Comparison of ENCODE assay signal across 26 mouse cellular contexts in the genomic region with DNA sequence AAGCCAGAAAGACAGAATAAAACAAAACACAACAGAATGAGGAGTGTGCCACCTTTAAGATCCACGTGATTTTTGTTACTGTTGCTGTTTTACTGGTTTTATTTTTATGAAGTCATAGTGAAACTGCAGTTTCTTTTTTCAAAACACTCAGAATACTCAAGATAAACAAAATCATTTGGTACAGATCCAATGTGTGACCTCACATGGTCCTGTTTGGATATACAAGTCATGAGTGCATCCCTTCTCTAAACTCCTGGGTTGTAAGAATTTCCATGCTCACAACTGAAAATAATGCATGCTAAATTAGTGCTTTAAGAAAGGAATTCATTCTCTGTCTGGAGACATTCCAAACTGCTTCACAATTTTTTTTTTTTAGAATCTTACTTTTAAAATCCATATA.
A peak's percentile ranks its signal among the peaks of the same experiment; 100 is the strongest.
DNase-seq lines count a peak whose midpoint lies in the region; ATAC-seq and TF ChIP-seq lines count a peak whose summit lies in the region.
"Had no signal": no experiment of that assay in that cellular context is flagged by ENCODE, and none has a peak within 500 bp of the region (broad histone marks: within the 10 kb centered on the region; RNA-seq: fewer than 3 reads in every experiment).

No protein-coding gene starts in this region.

- WGBS in lung, embryonic 14.5 days, result 44% methylated on average over 1 of the region's 1 CpGs
- 76% methylated on average over 1 of the region's 1 CpGs for WGBS in forebrain, postnatal 0 days

- DNase-seq in gastrocnemius, adult 18-20 months (ENCODE audit: low spot score), result peak; percentile 9
- DNase-seq in gastrocnemius, postnatal 25 days, result no peak
- DNase-seq in lung, embryonic 14.5 days, result peak; percentile 78
- DNase-seq in lung, postnatal 4 days, result no peak
- DNase-seq in lung, postnatal 36 days, result peak; percentile 26
- DNase-seq in lung, adult 18-20 months, result no peak
- no peak for DNase-seq in forebrain, postnatal 0 days
- DNase-seq: adrenal gland, adult 8-10 months; adrenal gland, postnatal 25 days; cerebellum, adult 11-12 months; cerebellum, adult 8-10 months; cerebellum, postnatal 10 days; cerebellum, postnatal 36 days; embryo, embryonic 11 days; gastrocnemius, postnatal 10 days; heart, adult 11 months; heart, postnatal 10 days; heart, postnatal 4 days had no signal

- H3K27ac ChIP-seq in lung, embryonic 14.5 days (ENCODE audit: low read depth), result no peak overlapping the region
- H3K27ac ChIP-seq in forebrain, postnatal 0 days (ENCODE audit: low read depth, low read length), result no peak overlapping the region
- H3K27ac ChIP-seq: embryonic facial prominence, embryonic 15.5 days; heart, embryonic 15.5 days; hindbrain, embryonic 14.5 days; hindbrain, postnatal 0 days had no signal

- H3K27me3 ChIP-seq in lung, embryonic 14.5 days (ENCODE audit: insufficient read depth, low read length), result no peaks in the 10 kb centered on the region
- H3K27me3 ChIP-seq in forebrain, postnatal 0 days (ENCODE audit: insufficient read depth, low read length), result no peaks in the 10 kb centered on the region
- H3K27me3 ChIP-seq: embryonic facial prominence, embryonic 15.5 days; heart, embryonic 12.5 days; heart, embryonic 15.5 days had no signal

- no peaks in the 10 kb centered on the region for H3K36me3 ChIP-seq in lung, embryonic 14.5 days (ENCODE audit: insufficient read depth)
- H3K36me3 ChIP-seq in forebrain, postnatal 0 days (ENCODE audit: insufficient read depth), result no peaks in the 10 kb centered on the region
- H3K36me3 ChIP-seq: embryonic facial prominence, embryonic 15.5 days; heart, embryonic 12.5 days; heart, embryonic 15.5 days had no signal

- H3K4me2 ChIP-seq in lung, embryonic 14.5 days, result no peak overlapping the region
- no peak overlapping the region for H3K4me2 ChIP-seq in forebrain, postnatal 0 days (ENCODE audit: low read depth)
- H3K4me2 ChIP-seq: embryonic facial prominence, embryonic 15.5 days; heart, embryonic 12.5 days; heart, embryonic 15.5 days; hindbrain, embryonic 14.5 days had no signal

- no peaks in the 10 kb centered on the region for H3K4me1 ChIP-seq in lung, embryonic 14.5 days (ENCODE audit: insufficient read depth)
- no peaks in the 10 kb centered on the region for H3K4me1 ChIP-seq in forebrain, postnatal 0 days (ENCODE audit: insufficient read depth)
- H3K4me1 ChIP-seq: embryonic facial prominence, embryonic 15.5 days; heart, embryonic 12.5 days; heart, embryonic 15.5 days had no signal

- no peak for ATAC-seq in lung, embryonic 14.5 days (ENCODE audit: insufficient read depth)
- no peak for ATAC-seq in forebrain, postnatal 0 days
- ATAC-seq: CD4-positive, CD25-positive, alpha-beta regulatory T cell, adult 4 months; forebrain, embryonic 14.5 days; hindbrain, postnatal 0 days; inflammation-experienced regulatory T-cells, adult 6 months had no signal

- H3K9me3 ChIP-seq in lung, embryonic 14.5 days (ENCODE audit: low read depth, low read length), result no peaks in the 10 kb centered on the region
- no peaks in the 10 kb centered on the region for H3K9me3 ChIP-seq in forebrain, postnatal 0 days (ENCODE audit: low read length)
- H3K9me3 ChIP-seq: embryonic facial prominence, embryonic 15.5 days; heart, embryonic 12.5 days; heart, embryonic 15.5 days had no signal

- TF ChIP-seq CTCF in lung, embryonic 14.5 days (IDR thresholded peaks at IDR 0.05; ENCODE audit: low read depth), result no peak
- no peak for TF ChIP-seq CTCF in forebrain, postnatal 0 days (IDR thresholded peaks at IDR 0.05; ENCODE audit: low read depth)

- no peak overlapping the region for H3K9ac ChIP-seq in lung, embryonic 14.5 days
- H3K9ac ChIP-seq in forebrain, postnatal 0 days, result no peak overlapping the region
- H3K9ac ChIP-seq: embryonic facial prominence, embryonic 15.5 days; heart, embryonic 12.5 days; heart, embryonic 15.5 days; hindbrain, embryonic 14.5 days had no signal

- H3K4me3 ChIP-seq in lung, embryonic 14.5 days (ENCODE audit: low read depth, low read length), result no peak overlapping the region
- no peak overlapping the region for H3K4me3 ChIP-seq in forebrain, postnatal 0 days (ENCODE audit: low read depth, low read length)
- H3K4me3 ChIP-seq: embryonic facial prominence, embryonic 15.5 days; heart, embryonic 12.5 days; heart, embryonic 15.5 days had no signal

Comparison
In these comparisons a context has a peak if more than half of its experiments do, and no peak if none do; other contexts are left out.
1. DNase-seq: peak in gastrocnemius, adult 18-20 months (single experiment), lung, embryonic 14.5 days (single experiment) and lung, postnatal 36 days (single experiment); none in gastrocnemius, postnatal 25 days (single experiment), lung, postnatal 4 days (0 of 2), lung, adult 18-20 months (0 of 2) and forebrain, postnatal 0 days (single experiment).